Mouse (Mus musculus) mouse trophoblast stem cell (cell line): Measurements from ENCODE around the gene Parp11.

Experiments used
- in situ Hi-C, 2 experiments: fragments of 300-500 bp; cut with MseI, MboI; formaldehyde crosslinking; loops; 2 replicates in 1 of 2; 3 replicates in 1 of 2; pipeline ENCODE4 v1.15.1; 2025

Gene Parp11

DNA sequence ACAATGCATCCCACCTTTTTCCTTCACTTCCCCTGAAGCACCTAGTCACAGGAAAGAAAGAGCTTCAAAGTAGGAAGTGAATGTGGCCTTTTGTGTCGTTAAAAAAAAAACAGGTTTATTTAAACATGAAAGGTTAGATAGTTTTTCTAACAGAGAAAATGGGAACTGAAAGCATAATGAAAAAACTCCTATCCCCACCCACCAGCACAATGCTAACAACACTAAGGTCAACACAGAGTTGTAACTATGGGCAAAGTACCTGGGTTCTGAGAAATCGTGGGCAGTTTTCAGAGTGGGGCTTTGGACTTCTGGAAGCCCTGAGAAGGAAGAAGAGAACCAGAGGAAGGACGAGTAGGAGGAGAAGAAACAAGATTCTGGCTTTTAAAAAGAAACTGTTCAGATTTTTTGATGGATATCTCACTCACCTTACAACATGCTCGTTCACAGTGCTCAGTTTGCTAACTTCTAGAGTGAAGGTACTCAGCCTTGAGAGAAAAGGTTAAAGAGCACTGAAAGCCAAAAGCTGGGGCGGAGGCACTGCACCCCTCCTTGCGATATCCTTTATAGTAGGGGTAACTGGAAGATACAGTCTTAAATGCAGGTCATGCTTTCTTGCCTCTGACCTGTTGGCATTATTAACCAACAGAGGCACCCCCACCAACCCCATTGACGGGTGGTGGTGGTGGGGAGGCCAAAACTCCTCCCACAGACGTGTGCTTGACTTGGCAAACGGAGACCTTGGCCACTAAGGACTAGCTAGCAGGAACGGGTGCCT is 1.2 kb downstream of the Parp11 start:
- in situ Hi-C loops: loop anchor here in 1 of 2 experiments (5.0 to 10.0 kb wide), 2 partner anchors 133 to 301 kb away; no protein-coding TSS in a partner anchor

DNA sequence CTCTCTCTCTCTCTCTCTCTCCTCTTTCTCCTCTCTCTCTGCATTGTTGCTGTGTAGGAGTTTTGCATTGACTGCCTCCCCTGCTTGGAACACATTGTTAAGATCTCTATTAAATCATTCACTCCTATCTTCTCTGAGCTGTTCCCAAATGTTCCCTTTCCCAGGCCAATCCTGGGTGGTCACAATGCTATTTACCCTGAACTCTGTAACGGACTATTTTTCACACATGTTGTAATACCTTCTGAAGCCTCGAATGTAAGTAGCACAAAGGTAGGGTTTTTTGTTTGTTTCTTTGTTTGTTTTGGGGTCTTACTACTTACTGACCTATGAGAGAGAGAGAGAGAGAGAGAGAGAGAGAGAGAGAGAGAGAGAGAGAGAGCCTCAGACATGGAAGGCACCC is 2.2 kb downstream of the Parp11 start:
- in situ Hi-C loops: loop anchor here in 1 of 2 experiments (5.0 to 10.0 kb wide), 2 partner anchors 134 to 302 kb away; no protein-coding TSS in a partner anchor

DNA sequence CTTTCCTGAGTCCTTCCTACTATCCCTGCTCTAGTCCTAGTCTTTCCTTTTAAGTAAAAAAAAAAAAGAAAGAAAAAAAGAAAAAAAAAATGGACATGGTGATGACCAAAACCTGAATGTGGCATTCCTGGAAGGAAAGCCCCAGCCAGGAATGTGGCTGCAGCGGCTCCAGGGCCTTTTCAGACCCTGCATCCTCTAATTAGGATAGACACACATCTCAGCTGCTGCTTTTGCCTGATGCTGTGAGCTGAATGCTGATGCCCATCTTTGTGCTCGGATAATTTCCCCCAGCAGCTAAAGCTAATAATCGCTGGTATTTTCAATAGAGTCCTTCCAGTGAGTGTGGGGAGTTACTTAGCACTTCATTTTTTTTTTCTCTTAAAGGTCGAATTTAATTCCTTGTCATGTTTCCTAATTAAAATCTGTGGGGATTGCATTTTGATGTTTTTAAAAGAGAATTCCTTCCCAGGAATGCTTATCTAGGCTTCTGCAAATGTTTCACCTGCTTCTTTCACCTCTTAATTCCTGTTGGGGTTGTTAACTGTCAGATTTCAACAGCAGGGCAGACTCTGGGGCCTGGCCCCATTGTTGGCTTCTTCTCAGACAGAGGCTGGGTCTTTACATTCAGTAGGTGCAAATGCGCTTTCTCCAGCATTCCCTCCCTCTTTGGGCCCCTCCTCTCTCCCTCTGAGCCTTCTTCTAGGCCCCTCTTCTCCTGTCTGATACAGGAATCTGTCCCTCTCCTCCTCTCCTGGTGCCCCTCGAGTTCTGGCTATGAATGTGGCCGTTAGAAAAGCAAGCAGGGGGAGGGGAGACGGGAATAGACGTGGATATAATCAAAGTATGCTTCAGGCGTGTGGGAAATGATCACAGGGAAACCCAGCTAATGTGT is 3.1 kb downstream of the Parp11 start:
- in situ Hi-C loops: loop anchor here in 1 of 2 experiments (5.0 to 10.0 kb wide), 2 partner anchors 135 to 302 kb away; no protein-coding TSS in a partner anchor

DNA sequence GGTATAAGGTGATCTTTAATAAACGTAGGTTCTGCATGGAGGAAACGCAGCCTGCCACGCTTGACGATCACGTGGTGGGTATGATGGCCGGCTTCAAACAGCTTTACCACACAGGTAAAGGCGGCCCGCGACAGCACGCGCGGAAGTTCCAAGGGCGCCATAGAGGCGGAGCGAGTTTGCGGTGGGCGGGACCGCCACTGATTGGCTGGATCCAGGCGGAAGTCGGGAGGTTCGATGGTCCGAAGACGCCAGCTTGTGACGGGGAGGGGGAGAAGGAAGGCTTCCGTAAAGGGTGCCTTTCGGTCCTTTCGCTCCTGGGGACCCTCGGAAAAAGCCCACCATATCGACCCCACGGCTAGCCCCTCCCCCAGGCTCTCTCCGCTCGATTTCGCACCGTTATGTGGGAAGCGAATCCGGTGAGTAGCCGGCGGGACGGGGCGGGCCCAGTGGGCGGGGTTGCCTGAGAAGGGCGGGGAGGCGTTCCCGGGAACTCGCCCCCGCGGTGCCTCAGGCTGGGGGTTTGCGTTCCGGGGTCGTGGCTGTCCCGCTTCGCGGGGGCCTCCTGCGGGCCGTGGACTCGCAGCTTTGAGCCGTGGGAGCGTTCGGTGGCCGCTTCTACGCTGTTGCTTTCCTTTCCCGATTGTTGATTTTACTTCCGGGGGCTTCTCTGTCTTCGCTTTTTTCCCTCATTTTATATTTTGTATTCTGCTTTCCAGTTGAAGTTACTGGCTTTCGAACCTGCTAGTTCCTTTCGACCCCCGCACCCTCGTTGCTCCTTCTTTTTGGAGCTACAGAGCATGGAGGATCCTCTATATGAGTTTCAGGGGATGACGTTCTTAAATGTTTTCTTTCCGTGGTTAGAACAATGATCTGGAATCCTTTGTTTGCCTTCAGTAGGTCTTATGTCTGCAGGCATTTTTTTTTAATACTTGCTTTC is 7.0 kb downstream of the Parp11 start:
- in situ Hi-C loops: no loop called here

DNA sequence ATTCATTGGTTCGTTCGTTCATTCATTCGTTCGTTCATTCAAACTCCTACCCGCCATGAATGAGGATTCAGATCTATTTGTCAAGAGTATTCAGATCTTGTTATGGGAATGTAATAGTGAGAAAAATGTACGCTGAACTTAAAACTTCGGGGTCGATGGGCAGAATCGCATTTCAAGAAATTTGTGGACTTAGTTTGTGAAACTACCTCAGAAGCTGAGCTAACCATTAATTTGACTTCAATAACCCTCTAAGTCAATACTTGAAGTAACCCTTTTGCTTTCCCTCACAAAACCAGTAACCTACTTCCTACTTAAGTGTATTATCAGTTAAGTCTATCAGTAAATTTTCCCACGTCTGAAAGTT is 7.7 kb downstream of the Parp11 start:
- in situ Hi-C loops: no loop called here

DNA sequence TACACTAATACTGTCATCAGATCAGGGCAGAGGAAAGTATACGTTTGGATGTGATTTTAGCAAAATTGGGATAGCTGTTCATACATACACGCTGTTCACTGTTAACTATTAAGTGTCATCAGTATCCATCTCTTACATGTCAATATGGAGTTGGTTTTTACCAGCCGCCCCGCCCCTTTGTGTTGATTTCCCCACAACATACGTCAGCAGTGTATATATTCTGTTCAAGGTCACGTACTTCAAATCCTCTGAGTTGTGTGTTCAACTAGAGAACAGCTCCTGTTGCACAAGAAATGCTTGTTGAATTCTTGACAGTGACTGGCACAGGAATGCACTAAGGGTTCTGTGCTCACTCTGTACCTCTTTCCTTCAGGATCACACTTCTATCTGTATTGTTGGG is 8.2 kb downstream of the Parp11 start:
- in situ Hi-C loops: no loop called here

DNA sequence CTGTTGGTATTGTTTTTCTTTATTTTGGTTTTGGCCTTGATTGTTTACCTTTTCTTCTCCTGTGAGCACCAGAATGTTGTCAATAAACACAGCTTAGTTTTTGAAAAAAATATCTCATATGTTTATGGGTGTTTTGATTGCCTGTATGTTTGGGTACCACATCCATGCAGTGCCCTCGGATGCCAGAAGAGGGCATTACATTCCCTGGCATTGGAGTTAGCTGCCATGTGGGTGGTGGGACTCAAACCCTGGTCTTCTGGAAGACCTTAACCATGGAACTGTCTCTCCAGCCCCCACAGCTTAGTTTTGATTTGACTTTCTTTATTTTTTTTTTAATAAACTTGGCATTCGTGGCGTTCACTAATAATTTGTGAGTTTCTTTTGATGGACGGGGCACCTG is 8.8 kb downstream of the Parp11 start:
- in situ Hi-C loops: no loop called here

DNA sequence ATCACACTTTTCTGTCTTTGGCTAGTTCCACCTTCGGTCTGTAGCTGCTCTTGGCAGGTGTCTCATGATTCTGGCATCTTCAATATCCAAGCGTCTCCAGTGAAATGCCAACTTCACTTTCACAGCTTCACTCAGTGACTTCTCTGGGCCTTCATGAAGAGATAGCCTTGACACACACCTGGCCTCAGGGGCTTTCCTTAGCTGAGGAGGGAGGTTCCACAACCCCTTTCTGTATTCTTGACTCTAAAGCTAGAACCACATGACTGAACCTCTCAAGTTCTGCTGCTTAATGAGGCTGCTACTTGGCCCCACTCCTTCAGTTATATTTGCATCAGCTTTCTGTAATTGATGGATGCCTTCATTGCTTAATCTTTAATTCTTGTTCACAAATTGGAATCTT is 10.1 kb downstream of the Parp11 start:
- in situ Hi-C loops: no loop called here

DNA sequence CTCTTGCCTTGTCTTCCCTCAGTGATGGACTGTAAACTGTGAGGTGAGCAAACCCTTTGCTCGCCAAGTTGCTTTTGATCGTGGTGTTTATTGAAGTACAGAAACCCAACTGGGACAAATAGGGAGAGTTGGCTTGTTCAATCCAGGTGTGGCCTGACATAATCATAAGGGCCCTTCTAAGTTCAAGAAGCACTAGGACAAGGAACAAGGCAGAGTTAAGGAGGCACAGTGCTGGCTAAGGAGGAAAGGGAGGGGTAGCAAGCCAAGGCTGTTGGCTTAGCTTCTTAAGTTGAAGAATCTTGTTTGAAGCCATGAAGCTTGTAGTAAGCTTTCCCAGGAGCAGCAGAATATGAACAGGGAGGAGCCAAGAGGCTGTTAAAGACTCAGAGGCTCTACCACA is 13.1 kb downstream of the Parp11 start:
- in situ Hi-C loops: no loop called here

DNA sequence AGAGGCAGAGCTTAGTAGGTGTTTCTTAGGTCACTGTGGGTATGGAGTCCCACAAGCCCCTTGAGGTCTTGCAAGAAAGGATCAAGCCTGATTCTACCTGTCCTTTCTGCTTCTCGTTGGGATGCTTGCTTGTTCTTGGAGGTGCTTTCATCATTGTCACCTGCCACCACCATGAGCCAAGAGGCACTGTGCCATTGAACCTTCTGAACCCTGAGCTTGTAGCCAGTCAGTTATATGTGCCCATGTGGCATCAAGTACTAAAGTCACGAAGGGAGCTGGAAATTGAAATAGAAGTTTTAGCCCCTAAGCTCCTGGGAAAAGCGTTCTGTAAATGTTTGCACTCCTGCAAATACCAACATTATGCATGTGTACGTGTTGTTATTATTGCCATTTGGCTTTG is 14.9 kb downstream of the Parp11 start:
- in situ Hi-C loops: no loop called here

DNA sequence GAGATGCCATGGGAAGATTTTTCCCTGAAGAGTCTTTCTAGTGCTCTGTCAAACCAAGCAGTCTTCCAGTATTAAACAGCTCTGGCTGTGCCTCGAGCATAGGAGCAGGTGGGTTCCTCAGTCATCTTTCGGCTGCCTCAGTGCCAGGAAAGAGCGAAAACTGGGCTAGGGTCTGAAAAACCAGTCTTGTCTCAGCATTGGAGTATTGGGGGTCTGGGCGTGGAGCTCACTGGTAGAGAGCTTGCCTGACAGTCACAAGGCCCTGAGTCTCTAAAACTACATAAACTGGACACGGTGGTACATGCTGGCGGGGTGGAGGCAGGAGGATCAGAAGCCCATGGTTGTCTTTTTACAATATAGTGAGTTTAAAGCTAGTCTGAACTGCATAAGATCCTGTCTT is 15.6 kb downstream of the Parp11 start:
- in situ Hi-C loops: no loop called here

DNA sequence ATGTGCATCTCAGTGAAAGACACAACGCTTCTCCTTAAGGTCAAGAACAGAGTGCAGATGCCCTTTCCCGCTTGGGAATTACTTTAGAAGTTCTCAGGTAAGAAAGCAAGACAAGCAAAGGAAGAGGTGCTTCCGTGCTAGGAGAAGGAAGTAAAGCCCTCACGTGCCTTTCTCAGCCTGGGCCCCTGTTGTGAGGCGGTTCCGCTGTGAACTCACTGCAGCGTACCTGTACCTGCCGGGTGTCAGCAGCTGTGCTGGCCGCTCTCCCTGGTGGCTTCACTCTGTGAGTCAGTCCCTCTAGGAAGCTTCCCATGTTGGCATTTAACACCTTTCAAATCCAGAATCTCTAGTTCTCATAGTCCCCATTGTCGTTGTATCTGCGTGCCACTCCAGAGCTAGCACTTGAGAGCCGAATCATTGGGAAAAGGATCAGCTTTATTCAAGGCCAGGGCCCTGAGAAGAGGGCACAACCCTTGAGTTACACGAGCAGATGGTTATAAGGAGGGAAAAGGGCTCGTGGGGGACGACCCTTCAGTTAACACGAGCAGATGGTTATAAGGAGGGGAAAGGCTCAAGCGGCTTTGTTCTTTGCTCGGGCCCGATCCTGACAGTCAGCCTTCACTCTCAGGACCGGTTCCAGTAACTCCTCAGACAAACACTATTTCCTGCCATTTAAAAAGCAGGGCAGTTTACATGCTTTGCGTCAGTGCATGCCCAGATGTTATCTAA is 16.8 kb downstream of the Parp11 start:
- in situ Hi-C loops: no loop called here

DNA sequence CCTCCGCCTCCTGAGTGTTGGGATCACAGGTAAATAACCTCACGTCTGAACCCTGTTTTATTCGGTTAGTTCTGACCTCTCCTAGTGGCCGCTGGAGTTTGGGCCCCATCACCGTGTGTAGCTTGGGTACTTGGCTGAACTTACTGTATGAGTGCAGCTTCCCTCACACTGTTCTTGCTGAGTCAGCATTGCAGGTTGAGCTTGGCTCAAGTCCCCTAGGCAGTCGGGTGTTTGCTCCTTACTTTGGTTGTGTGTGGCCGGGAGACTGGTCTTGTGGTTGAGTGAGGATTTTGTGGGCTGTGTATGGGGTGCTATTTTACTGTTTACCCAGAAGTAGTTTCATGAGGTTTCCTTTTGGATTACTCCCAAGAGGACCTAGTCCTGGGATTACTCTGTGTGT is 17.9 kb downstream of the Parp11 start:
- in situ Hi-C loops: no loop called here

DNA sequence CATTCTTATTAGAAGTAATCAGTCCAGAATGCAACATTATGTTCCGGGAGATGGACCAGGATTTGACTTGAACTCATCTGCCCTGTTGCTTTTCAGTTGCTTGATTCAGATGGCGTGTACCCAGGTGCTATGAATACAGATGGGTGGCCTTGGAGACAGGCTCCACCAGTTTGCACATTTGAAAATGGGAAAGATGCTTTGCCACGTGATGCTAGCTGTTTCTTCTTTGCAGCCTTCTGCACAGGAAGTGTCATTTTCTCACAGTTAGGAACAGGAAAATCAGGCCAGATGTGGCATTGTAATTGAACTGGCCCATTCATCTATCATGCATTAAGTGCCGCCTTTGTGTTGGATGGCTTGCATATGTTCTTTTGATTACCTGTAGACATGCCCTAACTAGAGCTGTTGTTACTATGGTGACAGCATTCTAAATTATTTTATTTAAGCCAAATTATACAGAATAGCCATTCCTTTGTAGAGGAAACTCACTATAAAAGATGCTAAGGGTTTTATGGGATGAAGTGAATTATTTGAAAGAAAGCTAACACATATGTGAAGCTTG is 20.2 kb downstream of the Parp11 start:
- in situ Hi-C loops: no loop called here

DNA sequence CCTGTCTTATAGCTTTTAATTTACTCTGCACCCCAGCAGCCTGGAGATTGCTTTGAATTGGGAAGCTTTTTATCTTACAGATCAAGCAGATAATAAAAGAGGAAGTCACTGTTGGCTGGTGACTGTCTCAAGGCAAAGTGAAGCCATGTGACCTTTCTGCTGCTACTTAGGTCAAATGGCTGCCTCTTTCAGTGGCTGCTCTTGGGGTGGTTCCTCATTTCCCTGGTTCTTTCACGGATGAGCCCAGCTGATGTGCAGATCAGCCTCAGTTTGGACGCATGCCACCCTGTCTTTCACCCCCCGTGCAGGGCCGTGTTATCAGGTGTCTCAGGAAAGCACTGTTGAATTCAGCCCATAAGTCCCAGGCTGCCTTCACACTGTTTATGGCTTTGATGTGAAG is 25.4 kb downstream of the Parp11 start:
- in situ Hi-C loops: no loop called here

DNA sequence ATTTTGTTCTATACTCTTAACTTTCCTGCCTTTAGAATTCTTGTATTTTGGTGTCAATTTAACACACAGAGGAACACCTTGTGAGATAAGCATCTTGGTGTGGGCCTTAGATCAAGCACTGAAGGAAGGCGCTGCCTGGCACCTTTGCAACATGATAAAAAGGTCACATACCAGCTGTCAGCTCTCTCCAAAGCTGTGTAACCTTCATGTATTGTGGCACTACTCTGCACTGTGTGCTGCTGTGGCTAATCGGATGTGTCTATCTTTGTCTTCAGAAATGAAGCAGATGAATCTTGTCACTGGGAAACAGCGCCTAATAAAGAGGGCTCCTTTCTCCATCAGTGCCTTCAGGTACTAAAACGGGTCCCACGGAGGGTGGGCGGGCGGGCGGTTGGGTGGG is 27.3 kb downstream of the Parp11 start:
- in situ Hi-C loops: no loop called here

DNA sequence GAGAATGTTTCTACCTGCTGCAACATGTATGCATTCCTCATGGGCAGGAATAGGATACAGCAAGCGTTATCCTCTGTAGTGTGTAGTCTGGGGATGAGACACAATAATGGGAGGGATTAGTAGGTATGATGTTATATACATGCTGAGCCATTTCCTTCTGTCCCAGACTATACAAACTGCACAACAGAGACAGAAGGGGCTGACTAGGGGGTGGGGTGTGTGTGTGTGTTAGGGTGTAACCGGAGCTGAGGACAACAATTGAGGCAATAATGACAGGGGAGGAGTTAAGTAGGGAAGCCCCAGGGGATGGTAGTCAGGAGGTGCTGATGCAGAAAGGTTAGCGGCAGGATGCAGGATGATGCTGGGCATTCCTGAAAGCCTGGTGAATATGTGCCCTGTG is 28.6 kb downstream of the Parp11 start:
- in situ Hi-C loops: no loop called here

DNA sequence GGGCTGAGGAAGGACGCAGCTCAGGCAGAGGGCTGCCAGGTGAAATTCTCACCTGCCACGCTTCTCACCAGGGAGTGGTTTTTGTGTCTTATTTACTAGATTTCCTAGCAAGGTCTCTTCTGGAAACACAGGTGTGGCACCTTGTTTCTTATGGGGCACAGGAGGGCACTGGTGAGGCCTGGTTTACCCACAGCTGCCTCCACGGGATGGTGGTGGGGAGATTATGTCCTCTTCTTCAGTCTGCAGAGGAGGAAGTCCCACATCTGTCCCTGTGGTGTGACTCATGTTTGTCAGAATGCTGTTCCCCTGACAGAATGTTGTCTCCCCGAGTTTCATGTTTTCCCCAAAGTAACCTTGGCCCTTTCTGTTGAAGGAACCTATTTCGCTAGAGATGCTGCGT is 44.4 kb downstream of the Parp11 start:
- in situ Hi-C loops: no loop called here

DNA sequence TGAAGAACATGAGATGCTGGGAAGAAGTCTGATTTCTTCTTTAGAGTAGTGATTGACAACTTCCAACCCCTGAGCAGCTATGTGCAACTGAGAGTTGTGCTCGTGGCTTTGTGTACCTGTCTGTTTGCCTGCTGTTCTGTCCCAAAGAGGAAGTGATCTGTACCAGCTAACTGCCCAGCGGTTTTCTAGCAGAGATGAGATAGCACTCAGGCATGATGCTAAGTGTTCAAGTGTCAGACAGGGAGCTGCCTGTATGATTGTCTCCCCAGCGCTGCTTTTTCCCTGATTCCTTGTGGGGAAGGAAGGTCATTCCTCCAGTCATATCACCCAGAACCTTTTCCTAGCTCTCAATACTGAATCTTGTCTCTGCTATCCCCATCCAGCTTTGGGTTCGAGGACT is 45.9 kb downstream of the Parp11 start:
- in situ Hi-C loops: no loop called here

DNA sequence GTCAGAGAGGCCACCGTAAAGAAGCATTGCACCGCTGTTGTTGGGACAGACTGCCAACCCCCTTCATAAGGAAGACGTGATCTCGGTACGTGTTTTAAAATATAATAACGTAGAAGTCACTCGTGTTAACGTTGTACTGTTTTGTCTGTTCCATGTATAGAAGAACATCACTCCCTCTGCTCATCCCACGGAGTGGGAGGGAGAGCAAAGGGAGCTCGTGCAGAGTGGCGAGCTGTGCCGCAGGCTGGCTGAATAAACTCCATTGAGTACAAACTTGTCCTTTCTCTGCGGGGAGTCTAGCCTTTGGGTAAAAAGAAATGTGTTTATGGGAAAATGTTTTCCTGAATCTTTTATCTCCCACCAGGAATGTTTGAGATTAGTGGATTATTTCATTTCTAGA is 47.1 kb downstream of the Parp11 start:
- in situ Hi-C loops: no loop called here

DNA sequence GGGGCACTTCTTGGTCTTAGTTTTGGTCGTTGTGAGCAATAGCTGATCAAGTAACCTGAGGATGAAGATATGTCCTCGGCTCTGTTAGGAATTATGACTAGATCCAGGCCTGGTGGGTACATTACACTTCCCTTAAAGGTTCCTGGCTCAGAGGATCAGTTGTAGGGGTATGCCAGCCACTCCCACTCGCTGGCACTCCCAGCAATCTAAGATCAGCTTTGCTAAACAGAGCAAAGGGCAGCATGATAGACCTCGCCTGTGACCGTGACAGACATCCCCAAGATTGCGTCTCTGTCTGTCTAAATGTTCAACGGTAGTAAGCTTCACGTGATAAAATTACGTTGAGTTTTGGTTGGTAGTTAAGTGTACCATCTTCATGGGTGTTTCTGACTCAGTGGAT is 47.7 kb downstream of the Parp11 start:
- in situ Hi-C loops: no loop called here
